Mouse (Mus musculus) layer of hippocampus, postnatal 25 days (tissue): ENCODE data around the gene Arid1b. TPM values are rescaled to one million over a fixed set of nuclear protein-coding genes. Genes with fewer than 3 reads are reported as not detected.
"Not testable (repeated sequence)": the region's sequence is repeated elsewhere in the genome, so short reads cannot be mapped to it uniquely, and the experiment has no call there.

ENCODE experiments used
- DNase-seq, 2 experiments: peaks; one replicate each; pipeline ENCODE4 v3.0.0; 2022; ENCODE audit warnings: mixed read lengths in 2 of 2, low spot score in 1 of 2; ENCODE audit errors: extremely low spot score in 1 of 2
- total RNA-seq, 2 experiments: library from RNA; stranded (reverse); gene quantifications; 2 replicates each; pipeline ENCODE4 v1.2.3; 2021

Arid1b gene
- total RNA-seq, 2 experiments from 2014 or later, result 86.8 to 102 TPM

DNA sequence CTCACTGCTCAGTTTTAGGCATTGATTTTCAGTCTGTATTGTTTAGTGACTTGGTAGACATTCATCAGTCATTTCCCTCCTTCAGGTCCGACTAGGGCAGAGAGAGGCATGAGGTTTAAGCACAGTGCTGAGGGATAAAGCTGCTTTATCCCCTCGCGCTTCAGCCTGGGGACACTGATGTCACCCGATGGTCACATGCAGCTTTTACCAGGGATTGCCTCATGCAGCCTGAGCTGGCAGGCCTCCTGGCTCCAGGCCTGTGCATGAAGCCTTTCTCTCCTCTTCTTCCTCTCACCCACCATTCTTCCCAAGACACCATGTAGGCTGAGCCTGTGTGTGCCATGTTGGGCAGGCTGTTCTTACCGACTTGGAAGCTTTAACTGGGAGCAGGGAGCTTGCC, 84.4 kb downstream of the Arid1b start:
- DNase-seq, result no peak

DNA sequence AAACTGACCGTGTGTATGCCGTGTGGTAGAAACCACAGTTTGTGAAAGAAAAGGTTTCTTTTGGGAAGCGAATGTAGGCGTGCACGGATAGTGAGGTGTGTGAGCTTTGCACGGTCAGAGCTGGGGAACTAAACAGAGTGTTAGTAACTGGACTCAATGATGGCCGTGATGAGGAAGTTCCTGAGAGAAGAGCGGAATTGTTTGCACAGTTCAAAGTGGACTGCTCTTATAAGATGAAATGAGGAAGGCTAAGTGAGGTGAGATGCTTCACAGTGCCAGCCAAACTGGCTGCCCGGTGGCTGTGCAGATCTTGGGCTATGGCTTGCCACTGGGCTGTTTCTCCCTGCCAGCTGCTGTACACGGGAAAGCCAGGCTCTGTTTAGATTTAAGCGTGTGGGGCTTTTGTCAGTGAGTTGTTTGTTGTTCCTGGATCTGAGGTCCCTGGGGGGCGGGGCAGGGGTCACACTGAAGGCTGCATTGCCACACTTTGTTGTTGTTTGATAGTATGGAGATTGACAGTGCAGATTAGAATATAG, 86.8 kb downstream of the Arid1b start:
- DNase-seq, result no peak

DNA sequence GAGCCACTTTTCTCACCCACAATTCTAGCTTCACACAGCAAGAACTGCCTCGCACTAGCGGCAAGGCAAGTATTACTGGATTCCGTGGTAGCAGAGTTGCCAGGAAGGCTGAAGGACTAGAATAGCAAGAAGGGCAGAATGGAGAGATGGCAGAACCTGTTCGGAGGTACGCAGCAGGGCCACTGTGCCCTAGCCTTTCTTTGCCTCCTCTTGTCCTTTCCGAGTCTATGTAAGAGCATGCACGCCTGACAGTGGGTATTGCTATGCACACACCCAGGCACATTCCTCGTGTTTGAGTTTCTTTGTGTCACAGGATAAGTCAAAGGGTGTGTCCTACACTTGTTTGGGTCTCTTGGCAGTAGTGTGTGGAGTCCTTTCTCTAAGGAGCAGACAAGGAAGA, 88.1 kb downstream of the Arid1b start:
- no peak for DNase-seq

DNA sequence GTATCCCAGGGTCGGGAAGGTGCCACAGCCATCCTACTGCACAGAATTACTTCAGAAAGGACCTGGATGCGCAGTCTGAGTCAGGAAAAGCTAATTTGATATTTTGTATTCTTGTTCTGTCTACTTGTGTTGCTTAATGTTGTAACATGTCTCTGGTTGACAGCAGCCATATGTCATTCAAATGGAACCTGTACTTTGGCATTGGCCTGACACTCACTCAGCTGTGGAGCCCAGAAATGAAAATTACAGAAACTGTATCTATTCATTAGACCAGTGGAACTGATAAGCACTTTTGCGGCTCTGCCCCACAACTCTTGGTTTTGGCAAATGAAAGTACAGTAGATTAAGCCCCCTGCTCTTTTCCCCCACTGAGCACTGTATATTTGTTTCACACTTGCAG, 89.4 kb downstream of the Arid1b start:
- no peak for DNase-seq

DNA sequence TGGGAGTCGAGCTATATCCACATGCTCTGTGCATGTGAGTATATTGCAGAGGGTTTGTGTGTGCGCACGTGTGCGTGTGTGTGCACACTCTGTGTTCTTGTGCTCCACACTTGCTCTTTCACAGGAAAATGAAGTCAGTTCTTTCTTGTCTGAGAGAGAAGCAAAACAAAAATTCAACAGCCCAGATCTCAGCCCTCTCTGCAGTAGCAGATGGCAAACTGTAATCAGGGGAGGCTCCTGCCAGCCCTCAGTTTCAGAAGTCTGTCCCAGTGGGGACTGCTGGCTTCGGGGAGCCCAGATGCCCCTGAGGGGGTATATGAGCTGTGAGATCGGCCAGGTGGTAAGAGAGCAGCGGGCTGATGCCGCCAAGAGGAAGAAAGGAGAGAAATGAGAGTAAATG, 90.0 kb downstream of the Arid1b start:
- DNase-seq, result no peak

DNA sequence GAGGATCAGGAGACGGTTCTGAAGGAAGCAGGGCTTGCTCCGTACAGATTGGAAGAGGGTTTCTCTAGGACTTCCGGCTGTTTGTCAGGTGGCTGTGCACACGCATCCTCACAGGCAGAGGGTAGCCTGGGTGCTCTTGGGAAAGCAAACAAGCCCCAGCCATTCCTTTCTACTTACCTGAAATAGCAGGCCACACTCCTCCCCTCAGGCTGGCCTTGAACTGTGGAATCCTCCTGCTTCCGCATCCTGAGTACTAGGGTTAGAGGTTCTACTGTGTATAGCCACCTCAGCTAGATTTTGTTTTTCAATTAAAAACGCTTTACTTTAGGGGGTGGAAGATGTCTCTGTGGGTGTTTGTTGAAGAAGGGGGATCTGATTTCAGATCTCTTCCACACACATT, 90.9 kb downstream of the Arid1b start:
- no peak for DNase-seq

DNA sequence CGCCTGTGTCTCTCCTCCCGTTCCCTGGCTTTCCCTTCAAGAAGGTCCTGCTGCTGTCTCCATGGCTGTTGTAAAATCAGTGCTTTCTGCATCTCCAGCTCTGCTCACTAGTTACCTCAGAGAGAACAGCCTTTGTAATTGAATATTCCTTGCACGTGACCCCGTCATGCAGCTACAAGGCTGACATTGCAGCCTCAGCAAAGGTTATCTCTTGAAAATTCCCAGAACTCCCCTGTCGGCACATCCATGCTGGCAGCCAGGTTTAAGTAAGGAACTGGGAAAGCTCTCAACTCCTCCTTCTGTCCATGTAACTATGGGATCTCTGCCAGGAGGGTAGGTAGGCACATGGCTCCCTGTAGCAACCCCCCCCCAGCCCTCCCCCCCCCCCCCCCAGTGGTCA, 91.8 kb downstream of the Arid1b start:
- no peak for DNase-seq

DNA sequence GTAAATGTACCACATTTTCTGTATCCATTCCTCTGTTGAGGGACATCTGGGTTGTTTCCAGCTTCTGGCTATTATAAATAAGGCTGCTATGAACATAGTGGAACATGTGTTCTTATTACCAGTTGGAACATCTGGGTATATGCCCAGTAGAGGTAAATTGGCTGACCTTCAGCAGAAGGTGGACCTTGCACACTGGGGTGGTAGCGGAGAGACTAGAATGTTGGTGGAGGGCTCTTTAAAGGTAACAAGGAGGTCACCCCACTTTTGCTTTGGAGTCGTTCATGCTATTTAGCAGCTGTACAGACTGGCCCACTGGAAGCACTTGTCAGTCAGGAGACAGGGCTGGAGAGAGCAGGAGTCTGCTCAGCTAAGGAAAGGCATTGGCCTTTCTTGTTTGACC, 94.1 kb downstream of the Arid1b start:
- DNase-seq, result not testable (repeated sequence)

DNA sequence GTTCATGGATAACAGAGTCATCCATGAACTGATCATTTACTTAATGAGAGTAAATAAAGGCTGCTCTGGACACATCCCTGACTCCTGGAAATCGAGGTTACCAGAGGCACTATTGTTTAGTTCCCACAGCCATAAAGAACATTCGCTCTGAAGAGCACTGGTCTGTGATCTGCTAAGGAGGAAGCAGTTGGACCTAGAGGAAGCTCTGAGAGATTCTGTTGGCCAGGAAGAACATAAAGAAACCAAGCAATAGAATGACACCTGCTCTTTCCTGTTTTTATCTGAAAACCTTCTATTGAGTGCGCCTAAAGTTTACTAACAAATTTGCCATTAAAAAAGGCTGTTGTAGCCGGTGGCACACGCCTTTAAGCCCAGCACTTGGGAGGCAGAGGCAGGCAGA, 94.7 kb downstream of the Arid1b start:
- DNase-seq, result no peak

DNA sequence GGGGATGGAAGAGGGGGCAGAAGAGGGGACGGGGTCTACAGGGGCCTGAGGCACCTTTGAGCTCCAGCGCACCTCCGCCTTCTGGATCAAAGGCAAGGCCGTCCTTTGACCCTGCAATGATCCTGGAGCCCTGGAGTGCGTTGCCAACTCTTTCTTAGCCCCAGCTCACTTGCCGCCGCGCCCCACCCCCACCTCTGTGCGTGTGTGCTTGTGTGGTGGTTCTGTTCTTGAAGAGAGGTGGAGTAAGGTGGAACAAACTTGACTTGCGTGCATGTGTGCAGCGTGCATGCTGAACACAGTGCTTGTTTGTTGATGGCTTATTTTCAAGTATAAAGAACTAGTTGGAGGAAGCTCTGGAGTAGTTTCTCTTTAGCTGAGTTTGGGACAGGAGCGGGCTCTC, 95.4 kb downstream of the Arid1b start:
- DNase-seq, result no peak

DNA sequence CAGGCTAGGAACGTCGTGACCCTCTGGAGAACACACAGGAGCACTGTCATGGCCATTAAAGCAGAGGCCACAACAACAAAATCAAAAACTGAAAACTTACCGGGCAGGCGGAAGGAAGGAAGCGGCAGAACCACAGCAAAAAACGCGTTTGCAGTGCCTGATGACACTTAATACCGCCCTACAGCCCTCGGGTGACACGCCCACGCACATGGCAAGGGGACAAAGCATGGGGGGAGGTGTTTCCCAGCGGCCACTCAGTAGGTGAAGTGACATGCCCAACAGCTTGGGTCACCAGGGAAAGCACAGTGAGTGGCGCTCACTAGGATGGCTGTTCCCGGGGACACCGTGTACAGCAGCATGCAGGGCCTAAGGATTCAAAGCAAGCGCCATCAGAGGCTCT, 97.4 kb downstream of the Arid1b start:
- no peak for DNase-seq

DNA sequence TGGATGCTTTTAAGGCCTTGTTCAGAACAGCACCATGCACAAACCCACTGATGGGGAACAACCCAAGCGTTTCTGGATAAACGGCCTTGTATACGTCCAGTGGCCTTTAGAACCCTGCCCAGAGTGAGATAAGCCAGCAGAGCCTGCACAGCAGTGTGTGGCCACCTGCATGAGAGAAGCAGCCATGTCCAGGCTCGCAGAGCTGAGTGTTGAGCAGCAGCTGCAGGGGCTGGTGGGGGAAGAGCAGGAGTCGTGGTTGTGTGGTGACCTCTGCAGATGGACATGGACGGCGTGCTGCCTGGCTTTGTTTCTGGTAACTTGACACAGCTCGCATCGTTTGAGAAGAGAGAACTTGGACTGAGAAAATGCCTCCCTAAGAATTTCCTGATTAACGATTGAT, 97.8 kb downstream of the Arid1b start:
- DNase-seq, result no peak

DNA sequence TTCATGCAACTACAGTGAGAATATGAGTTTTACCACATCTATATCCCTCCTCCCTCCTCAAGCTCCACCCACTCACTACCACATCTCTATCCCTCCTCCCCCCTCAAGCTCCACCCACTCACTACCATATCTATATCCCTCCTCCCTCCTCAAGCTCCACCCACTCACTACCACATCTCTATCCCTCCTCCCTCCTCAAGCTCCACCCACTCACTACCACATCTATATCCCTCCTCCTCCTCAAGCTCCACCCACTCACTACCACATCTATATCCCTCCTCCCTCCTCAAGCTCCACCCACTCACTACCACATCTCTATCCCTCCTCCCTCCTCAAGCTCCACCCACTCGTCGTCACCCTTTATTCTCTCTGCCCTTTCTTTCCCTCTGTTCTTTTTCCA, 99.2 kb downstream of the Arid1b start:
- DNase-seq, result not testable (repeated sequence)

DNA sequence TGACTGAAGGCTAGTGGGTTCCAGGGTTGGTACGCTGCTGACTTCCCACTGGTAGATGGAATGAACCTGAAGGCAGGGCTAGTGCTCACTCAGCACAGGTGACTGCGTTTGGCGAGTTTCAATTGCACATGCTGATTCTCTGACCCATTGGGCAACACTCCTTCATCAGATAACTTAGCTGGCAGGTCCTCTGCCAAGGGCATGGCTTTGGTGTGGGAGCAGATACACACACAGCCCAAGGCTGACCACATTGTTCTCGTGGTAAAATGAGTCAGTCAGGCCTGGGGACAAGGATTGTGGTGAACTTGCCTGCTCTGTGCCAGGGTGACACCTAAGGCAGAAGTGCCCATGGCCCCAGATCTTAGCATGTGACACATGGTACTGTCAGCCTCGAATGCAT, 100.5 kb downstream of the Arid1b start:
- no peak for DNase-seq

DNA sequence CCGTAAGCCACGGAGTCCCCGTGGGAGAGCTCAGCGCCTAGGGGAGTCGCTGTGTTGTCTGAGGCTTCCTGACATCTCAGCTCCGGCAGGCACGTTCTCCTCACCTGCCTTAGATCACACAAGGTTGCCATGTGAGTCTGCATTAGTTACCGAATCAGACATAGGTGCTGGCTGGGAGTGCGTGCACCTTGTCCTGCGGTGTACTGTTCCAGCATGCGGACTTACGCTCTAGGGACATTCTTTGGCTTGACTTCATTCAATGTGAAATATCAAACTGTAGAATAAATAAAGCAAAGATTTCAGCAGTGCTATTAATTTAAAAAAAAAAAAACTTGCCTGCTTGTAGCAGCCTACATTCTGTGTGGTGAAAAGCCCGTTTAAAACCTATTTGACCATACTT, 101.6 kb downstream of the Arid1b start:
- DNase-seq, result no peak

DNA sequence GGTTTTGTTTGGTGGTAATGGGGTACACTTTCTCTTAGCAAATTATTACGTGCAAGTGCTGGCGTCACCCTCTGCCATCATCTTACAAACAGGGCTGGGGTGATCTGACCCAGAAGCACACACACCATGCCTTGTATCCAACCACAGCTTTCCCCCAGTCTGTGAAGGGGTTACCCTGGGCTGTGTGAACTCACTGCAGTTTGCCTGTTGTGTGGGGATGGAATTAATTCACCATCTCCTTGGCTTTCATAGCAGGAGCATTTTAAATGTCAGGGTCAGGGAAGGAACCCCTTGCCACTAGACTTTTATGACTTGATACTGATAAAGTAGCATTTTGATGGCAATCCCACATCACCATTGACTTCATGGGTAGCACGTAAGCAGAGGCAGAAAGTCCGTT, 102.9 kb downstream of the Arid1b start:
- DNase-seq, result no peak

DNA sequence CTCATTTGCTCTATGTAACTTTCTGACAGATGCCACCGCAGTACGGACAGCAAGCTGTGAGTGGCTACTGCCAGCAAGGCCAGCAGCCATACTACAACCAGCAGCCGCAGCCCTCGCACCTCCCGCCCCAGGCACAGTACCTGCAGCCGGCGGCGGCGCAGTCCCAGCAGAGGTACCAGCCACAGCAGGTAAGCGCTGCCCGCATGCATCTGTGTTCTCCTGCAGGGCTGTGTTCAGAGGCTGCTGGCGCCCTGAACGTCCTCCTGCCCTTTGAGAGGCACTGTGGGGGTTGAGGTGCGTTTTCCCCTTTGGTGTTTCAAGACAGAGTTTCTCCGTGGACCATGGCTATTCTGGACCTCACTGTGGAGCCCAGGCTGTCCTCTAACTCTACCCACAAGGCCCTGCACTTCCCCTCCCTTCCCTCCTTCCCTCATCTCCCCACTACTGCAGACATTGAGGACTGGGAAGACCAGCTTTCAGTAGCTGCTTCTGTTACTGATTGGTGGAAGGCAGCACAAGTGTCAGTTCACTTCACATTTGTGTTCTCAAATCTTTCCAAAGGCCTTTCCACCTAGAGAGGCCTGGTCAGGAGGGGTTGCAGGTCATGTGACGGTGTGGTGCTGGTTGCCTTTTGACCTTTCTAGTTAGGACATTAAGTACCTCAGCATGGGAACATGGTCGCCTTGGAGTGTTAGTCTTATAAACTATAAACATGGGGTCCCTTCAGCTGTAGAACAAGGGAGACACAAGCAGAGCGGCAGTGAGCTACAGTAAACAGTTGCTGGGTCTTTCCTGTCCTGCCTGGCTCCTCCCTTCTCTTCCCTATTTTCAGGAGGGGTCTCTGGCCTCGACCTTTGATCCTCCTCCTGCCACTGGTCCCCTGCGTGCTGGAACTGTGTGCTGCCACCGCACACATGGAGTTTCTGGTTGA, 103.7 kb downstream of the Arid1b start:
- no peak for DNase-seq

DNA sequence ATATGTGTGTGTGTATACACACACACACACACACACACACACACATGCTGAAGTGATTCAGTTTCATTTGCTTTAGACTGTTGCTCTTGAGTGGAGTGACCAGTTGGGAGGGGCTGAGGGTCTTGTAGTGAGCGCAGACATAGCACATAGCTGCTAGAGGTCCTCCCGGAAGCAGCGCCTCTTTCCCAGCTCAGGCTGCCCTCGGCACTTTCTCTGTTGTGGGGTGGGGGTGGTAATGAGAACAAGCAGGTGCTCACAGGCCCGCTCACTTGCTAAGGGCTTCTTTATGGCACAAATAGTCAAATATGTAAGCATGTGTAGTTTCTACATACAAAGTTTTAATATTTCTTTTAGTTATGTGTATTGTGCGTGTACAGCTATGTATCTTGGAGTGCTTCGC, 104.6 kb downstream of the Arid1b start:
- DNase-seq, result no peak

DNA sequence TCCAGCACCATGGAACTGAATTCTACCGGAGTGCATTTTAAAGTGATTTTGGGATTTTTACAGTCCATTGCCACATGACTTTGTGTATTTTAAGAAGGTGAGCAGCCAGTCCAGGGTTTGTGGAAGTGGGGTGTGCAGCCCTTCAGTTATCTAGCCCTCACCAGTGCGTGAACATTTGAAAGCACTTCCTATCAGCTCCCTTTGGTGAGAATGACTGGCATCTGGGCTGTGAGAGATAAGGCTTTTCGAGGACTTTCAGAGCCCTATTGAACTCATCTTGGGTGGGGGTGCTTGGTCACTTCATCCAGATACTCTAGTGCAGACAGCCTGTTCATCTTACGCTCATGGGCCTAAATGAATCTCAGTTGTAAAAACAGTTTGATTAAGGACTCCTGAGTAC, 105.1 kb downstream of the Arid1b start:
- no peak for DNase-seq

DNA sequence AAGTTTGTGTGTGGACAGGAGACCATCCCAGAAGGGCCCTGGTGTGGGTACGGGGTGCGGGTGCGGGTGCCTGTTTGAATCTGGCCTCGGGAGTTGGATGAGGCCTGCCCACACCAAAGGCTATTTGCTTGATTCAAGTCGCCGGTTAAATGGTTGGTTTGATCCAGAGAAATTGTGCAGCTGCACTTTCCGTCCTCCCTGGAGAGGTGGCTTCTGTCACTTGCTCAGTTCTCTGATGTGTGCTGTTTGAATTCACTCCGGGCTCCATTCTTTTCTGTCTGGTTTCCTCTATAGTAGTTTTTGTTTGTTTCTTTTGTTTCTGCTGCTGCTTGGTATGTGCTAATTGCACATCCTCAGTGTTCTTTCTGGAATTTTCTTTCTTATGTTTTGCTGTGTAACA, 107.0 kb downstream of the Arid1b start:
- no peak for DNase-seq

DNA sequence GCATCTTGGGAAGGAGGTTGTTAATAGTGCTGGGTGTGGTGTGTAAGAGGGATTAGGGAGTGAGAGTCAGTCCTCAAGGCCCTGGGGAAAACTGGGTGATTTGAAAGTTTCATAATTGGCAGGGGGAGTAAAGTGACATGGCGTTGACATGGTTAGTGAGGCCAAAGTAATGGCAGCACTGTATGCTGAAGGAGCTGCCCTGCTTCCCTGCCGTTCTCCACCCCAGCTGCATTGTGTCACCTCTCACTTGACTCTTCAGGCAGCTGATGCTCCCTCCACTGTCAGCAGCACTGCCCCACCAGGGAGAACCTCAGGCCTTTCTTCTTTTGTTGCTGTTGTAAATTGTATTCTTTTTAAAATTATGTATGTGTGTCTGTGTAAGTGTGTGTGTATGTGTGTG, 107.8 kb downstream of the Arid1b start:
- no peak for DNase-seq

DNA sequence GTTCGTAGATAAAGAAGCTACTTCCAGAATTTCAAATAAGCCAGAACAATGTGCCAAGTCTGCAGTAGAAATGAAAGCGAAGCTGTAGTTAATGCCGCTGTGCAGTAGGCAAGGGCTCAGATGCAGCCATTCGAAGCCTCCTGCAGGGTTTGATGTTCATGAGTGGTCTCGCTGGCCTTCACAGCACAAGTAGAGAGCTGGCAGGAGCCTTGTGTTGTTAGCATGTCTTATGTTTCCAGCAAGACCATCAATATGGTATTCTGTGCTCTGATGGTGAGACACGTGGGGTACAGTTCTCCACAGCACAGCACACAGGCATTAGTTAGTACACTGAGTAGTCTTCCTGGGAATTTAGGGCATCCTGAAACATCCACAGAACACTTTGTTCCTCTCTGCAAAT, 111.6 kb downstream of the Arid1b start:
- DNase-seq, result no peak
